ENCODE assay signal across 9 mouse cellular contexts in genomic region chr15:80225208-80225607, GRCm38 (mm10). TPM values are rescaled to one million over a fixed set of nuclear protein-coding genes. Genes with fewer than 3 reads are reported as not detected.
DNase-seq lines count a peak whose midpoint lies in the region; ATAC-seq and TF ChIP-seq lines count a peak whose summit lies in the region.
"Had no signal": no experiment of that assay in that cellular context is flagged by ENCODE, and none has a peak within 500 bp of the region (broad histone marks: within the 10 kb centered on the region; RNA-seq: fewer than 3 reads in every experiment).

No protein-coding gene starts in this region.

- no peaks in the 10 kb centered on the region for H3K4me1 ChIP-seq in embryonic facial prominence, embryonic 11.5 days (ENCODE audit: control insufficient read depth, insufficient read depth, low read length)
- H3K4me1 ChIP-seq in limb, embryonic 14.5 days (ENCODE audit: control insufficient read depth, insufficient read depth, low read length), result no peaks in the 10 kb centered on the region
- no peaks in the 10 kb centered on the region for H3K4me1 ChIP-seq in stomach, embryonic 16.5 days (ENCODE audit: control insufficient read depth, insufficient read depth, low read length)

- no peak overlapping the region for H3K27ac ChIP-seq in embryonic facial prominence, embryonic 11.5 days (replicated peaks; ENCODE audit: low read depth, low read length)
- H3K27ac ChIP-seq in limb, embryonic 14.5 days (replicated peaks; ENCODE audit: low read depth, low read length), result no peak overlapping the region
- H3K27ac ChIP-seq in stomach, embryonic 16.5 days (ENCODE audit: low read length), result no peak overlapping the region

- H3K9me3 ChIP-seq in embryonic facial prominence, embryonic 11.5 days (replicated peaks; ENCODE audit: control insufficient read depth, low read length), result no peaks in the 10 kb centered on the region
- no peaks in the 10 kb centered on the region for H3K9me3 ChIP-seq in limb, embryonic 14.5 days (ENCODE audit: control insufficient read depth, low read length)
- H3K9me3 ChIP-seq in stomach, embryonic 16.5 days (replicated peaks; ENCODE audit: control insufficient read depth, low read length), result no peaks in the 10 kb centered on the region

- intact Hi-C loops in heart, postnatal 25 days (cut with DNase I), result loop anchor here (5.0 to 10.0 kb wide), 3 partner anchors 37 to 280 kb away; partner anchors contain the start of genes Rps19bp1 and Tab1

- WGBS in embryonic facial prominence, embryonic 11.5 days, result 28% methylated on average over 9 of the region's 9 CpGs
- 29% methylated on average over 9 of the region's 9 CpGs for WGBS in limb, embryonic 14.5 days
- WGBS in stomach, embryonic 16.5 days, result 28% methylated on average over 9 of the region's 9 CpGs

- no peak overlapping the region for H3K4me3 ChIP-seq in embryonic facial prominence, embryonic 11.5 days (ENCODE audit: low read depth, low read length)
- no peak overlapping the region for H3K4me3 ChIP-seq in limb, embryonic 14.5 days (replicated peaks; ENCODE audit: low read length)
- no peak overlapping the region for H3K4me3 ChIP-seq in stomach, embryonic 16.5 days (replicated peaks; ENCODE audit: low read length)
- H3K4me3 ChIP-seq: myocyte had no signal

- no peaks in the 10 kb centered on the region for H3K36me3 ChIP-seq in embryonic facial prominence, embryonic 11.5 days (replicated peaks; ENCODE audit: control insufficient read depth, insufficient read depth, low read depth, low read length)
- no peaks in the 10 kb centered on the region for H3K36me3 ChIP-seq in limb, embryonic 14.5 days (ENCODE audit: control insufficient read depth, insufficient read depth, low read length)
- no peaks in the 10 kb centered on the region for H3K36me3 ChIP-seq in stomach, embryonic 16.5 days (ENCODE audit: control insufficient read depth, insufficient read depth, low read length)

- H3K27me3 ChIP-seq in embryonic facial prominence, embryonic 11.5 days (ENCODE audit: control insufficient read depth, insufficient read depth, low read length), result no peaks in the 10 kb centered on the region
- H3K27me3 ChIP-seq in limb, embryonic 14.5 days (ENCODE audit: control insufficient read depth, insufficient read depth, low read length), result no peaks in the 10 kb centered on the region
- no peaks in the 10 kb centered on the region for H3K27me3 ChIP-seq in stomach, embryonic 16.5 days (ENCODE audit: control insufficient read depth, insufficient read depth, low read length)

- DNase-seq in heart, adult 18-20 months, result peak; percentile 48 to 84
- no peak for DNase-seq in heart, postnatal 25 days (ENCODE audit: low spot score)
- DNase-seq in adrenal gland, postnatal 14 days, result peak; percentile 95
- peak; percentile 80 for DNase-seq in embryonic facial prominence, embryonic 11.5 days (ENCODE audit: low spot score)
- peak; percentile 35 for DNase-seq in hindlimb bud, embryonic 11.5 days (ENCODE audit: extremely low spot score, low read depth, low spot score)
- peak; percentile 11 for DNase-seq in limb, embryonic 14.5 days (ENCODE audit: low spot score)
- DNase-seq in natural killer cell, adult 2 months (ENCODE audit: low spot score in 2 of 2), result peak; percentile 87 to 88

- no peak for TF ChIP-seq POLR2A in limb, embryonic 14.5 days (IDR thresholded peaks at IDR 0.05; ENCODE audit: borderline replicate concordance, extremely low read depth, insufficient read depth, insufficient read length)

- no peak overlapping the region for H3K9ac ChIP-seq in embryonic facial prominence, embryonic 11.5 days (replicated peaks; ENCODE audit: low read length)
- no peak overlapping the region for H3K9ac ChIP-seq in limb, embryonic 14.5 days (ENCODE audit: low read depth, low read length, severe bottlenecking)
- no peak overlapping the region for H3K9ac ChIP-seq in stomach, embryonic 16.5 days (ENCODE audit: low read length)

- H3K4me2 ChIP-seq in embryonic facial prominence, embryonic 11.5 days (ENCODE audit: low read depth, low read length), result no peak overlapping the region
- no peak overlapping the region for H3K4me2 ChIP-seq in limb, embryonic 14.5 days (replicated peaks; ENCODE audit: low read depth, low read length, severe bottlenecking)
- no peak overlapping the region for H3K4me2 ChIP-seq in stomach, embryonic 16.5 days (ENCODE audit: low read depth, low read length)

- ATAC-seq in embryonic facial prominence, embryonic 11.5 days (replicated peaks; ENCODE audit: insufficient number of reproducible peaks, low FRiP score, low TSS enrichment, low read depth), result 0 out of 2 replicates have a peak, but pooled peaks have one; percentile 17
- no peak; the same call in 1 of the 2 replicates for ATAC-seq in limb, embryonic 14.5 days (ENCODE audit: low FRiP score, low read depth)
- peak; percentile 59; the same call in 1 of the 2 replicates for ATAC-seq in stomach, embryonic 16.5 days (ENCODE audit: insufficient read depth, low FRiP score)

RNA-seq across cellular contexts. Expression of gene Mief1, which starts 8.6 kb away (rescaled TPM):
- total RNA-seq in heart, adult 18-20 months (2021), result 10 to 100 TPM; 29.6 to 31.5 TPM
- total RNA-seq in heart, postnatal 25 days (2021), result 10 to 100 TPM; 29.2 to 32.3 TPM
- 42.3 and 48.6 TPM in 2 replicates for total RNA-seq in adrenal gland, postnatal 14 days (2021)
- polyA plus RNA-seq in embryonic facial prominence, embryonic 11.5 days (2014; fragmentation: Nextera tagmentation; extraction: Ambion mirVana), result 35.7 and 36.7 TPM in 2 replicates
- 13.3 and 14.0 TPM in 2 replicates for polyA plus RNA-seq in limb, embryonic 14.5 days (2012; rRNA removed)
- polyA plus RNA-seq in limb, embryonic 14.5 days (2014; fragmentation: Nextera tagmentation; extraction: Ambion mirVana), result 29.9 and 32.7 TPM in 2 replicates
- 29.3 and 30.4 TPM in 2 replicates for polyA plus RNA-seq in stomach, embryonic 16.5 days (2015; fragmentation: Nextera tagmentation; extraction: Ambion mirVana)

RNA-seq across cellular contexts. Expression of gene AC140267.1, which starts 10.4 kb away (rescaled TPM):
- total RNA-seq in heart, adult 18-20 months (2021), result 10 to 100 TPM in 1 of 2 experiments, 1 to 10 TPM in 1; 9.9 to 15.3 TPM
- total RNA-seq in heart, postnatal 25 days (2021), result 10 to 100 TPM; 16.1 to 21.0 TPM
- total RNA-seq in adrenal gland, postnatal 14 days (2021), result 7.2 and 15.4 TPM in 2 replicates
- not detected in 2 replicates for polyA plus RNA-seq in embryonic facial prominence, embryonic 11.5 days (2014; fragmentation: Nextera tagmentation; extraction: Ambion mirVana)
- polyA plus RNA-seq in limb, embryonic 14.5 days (2012; rRNA removed), result not detected in 2 replicates
- polyA plus RNA-seq in limb, embryonic 14.5 days (2014; fragmentation: Nextera tagmentation; extraction: Ambion mirVana), result not detected in 2 replicates
- 1.2 TPM in 1 of 2 replicates, not detected in the other for polyA plus RNA-seq in stomach, embryonic 16.5 days (2015; fragmentation: Nextera tagmentation; extraction: Ambion mirVana)
- polyA plus RNA-seq: myocyte had no signal

RNA-seq across cellular contexts. Expression of gene Atf4, which starts 29.8 kb away (rescaled TPM):
- total RNA-seq in heart, adult 18-20 months (2021), result 10 to 100 TPM; 89.9 to 95.5 TPM
- 10 to 100 TPM; 58.3 to 81.7 TPM for total RNA-seq in heart, postnatal 25 days (2021)
- total RNA-seq in adrenal gland, postnatal 14 days (2021), result 195 TPM in 2 replicates
- polyA plus RNA-seq in embryonic facial prominence, embryonic 11.5 days (2014; fragmentation: Nextera tagmentation; extraction: Ambion mirVana), result 120 and 123 TPM in 2 replicates
- 319 and 398 TPM in 2 replicates for polyA plus RNA-seq in limb, embryonic 14.5 days (2012; rRNA removed)
- 124 and 141 TPM in 2 replicates for polyA plus RNA-seq in limb, embryonic 14.5 days (2014; fragmentation: Nextera tagmentation; extraction: Ambion mirVana)
- 134 and 150 TPM in 2 replicates for polyA plus RNA-seq in stomach, embryonic 16.5 days (2015; fragmentation: Nextera tagmentation; extraction: Ambion mirVana)

RNA-seq across cellular contexts. Expression of gene Rps19bp1, which starts 38.9 kb away (rescaled TPM):
- total RNA-seq in heart, adult 18-20 months (2021), result 10 to 100 TPM; 17.0 to 17.4 TPM
- total RNA-seq in heart, postnatal 25 days (2021), result 10 to 100 TPM; 15.5 to 15.9 TPM
- 34.7 and 35.1 TPM in 2 replicates for total RNA-seq in adrenal gland, postnatal 14 days (2021)
- polyA plus RNA-seq in embryonic facial prominence, embryonic 11.5 days (2014; fragmentation: Nextera tagmentation; extraction: Ambion mirVana), result 81.3 and 83.1 TPM in 2 replicates
- 38.4 and 44.2 TPM in 2 replicates for polyA plus RNA-seq in limb, embryonic 14.5 days (2012; rRNA removed)
- polyA plus RNA-seq in limb, embryonic 14.5 days (2014; fragmentation: Nextera tagmentation; extraction: Ambion mirVana), result 61.1 and 66.0 TPM in 2 replicates
- polyA plus RNA-seq in stomach, embryonic 16.5 days (2015; fragmentation: Nextera tagmentation; extraction: Ambion mirVana), result 37.7 and 51.1 TPM in 2 replicates

RNA-seq across cellular contexts. Expression of gene Mgat3, which starts 51.7 kb away (rescaled TPM):
- total RNA-seq in heart, adult 18-20 months (2021), result 1 to 10 TPM; 4.3 to 5.2 TPM
- 1 to 10 TPM; 1.5 to 1.6 TPM for total RNA-seq in heart, postnatal 25 days (2021)
- total RNA-seq in adrenal gland, postnatal 14 days (2021), result 6.6 and 7.6 TPM in 2 replicates
- polyA plus RNA-seq in embryonic facial prominence, embryonic 11.5 days (2014; fragmentation: Nextera tagmentation; extraction: Ambion mirVana), result 9.9 and 10.5 TPM in 2 replicates
- 18.1 and 23.9 TPM in 2 replicates for polyA plus RNA-seq in limb, embryonic 14.5 days (2012; rRNA removed)
- polyA plus RNA-seq in limb, embryonic 14.5 days (2014; fragmentation: Nextera tagmentation; extraction: Ambion mirVana), result 6.7 and 8.0 TPM in 2 replicates
- 8.7 and 10.5 TPM in 2 replicates for polyA plus RNA-seq in stomach, embryonic 16.5 days (2015; fragmentation: Nextera tagmentation; extraction: Ambion mirVana)
